Mouse (Mus musculus): ENCODE results near the gene Gstm4. TPM values are rescaled to one million over a fixed set of nuclear protein-coding genes. Genes with fewer than 3 reads are reported as not detected.
"Not testable (repeated sequence)": the region's sequence is repeated elsewhere in the genome, so short reads cannot be mapped to it uniquely, and the experiment has no call there.

The Gstm4 gene
- polyA plus RNA-seq, 1 experiment from 2014 or later = 12.1 TPM

GRCm38 (mm10) chr3:108002021-108002420 lies 42.7 kb downstream of the Gstm4 start:
- H3K9ac ChIP-seq = no peak overlapping the region
- 82% methylated on average over 8 of the region's 8 CpGs for WGBS
- H3K27me3 ChIP-seq = no peaks in the 10 kb centered on the region
- no peak overlapping the region for H3K27ac ChIP-seq
- no peak overlapping the region for H3K4me2 ChIP-seq (replicated peaks)
- no peak for ATAC-seq (ENCODE audit: low FRiP score)
- H3K36me3 ChIP-seq = no peaks in the 10 kb centered on the region
- H3K4me3 ChIP-seq = no peak overlapping the region
- H3K4me1 ChIP-seq = no peaks in the 10 kb centered on the region
- H3K9me3 ChIP-seq (replicated peaks) = no peaks in the 10 kb centered on the region

- H3K4me1 ChIP-seq = no peaks in the 10 kb centered on the region
- H3K27ac ChIP-seq = no peak overlapping the region
- no peak overlapping the region for H3K9ac ChIP-seq
- no peak overlapping the region for H3K4me2 ChIP-seq (replicated peaks)
- no peak overlapping the region for H3K4me3 ChIP-seq
- WGBS = 82% methylated on average over 3 of the region's 3 CpGs
- H3K36me3 ChIP-seq = no peaks in the 10 kb centered on the region
- ATAC-seq (ENCODE audit: low FRiP score) = no peak
- H3K27me3 ChIP-seq = no peaks in the 10 kb centered on the region
- no peaks in the 10 kb centered on the region for H3K9me3 ChIP-seq (replicated peaks)
These were observed 45.2 kb downstream of the Gstm4 start for GRCm38 (mm10) chr3:107999491-107999890.

GRCm38 (mm10) chr3:107998591-107998990 lies 46.1 kb downstream of the Gstm4 start:
- no peaks in the 10 kb centered on the region for H3K36me3 ChIP-seq
- no peaks in the 10 kb centered on the region for H3K27me3 ChIP-seq
- H3K9ac ChIP-seq = no peak overlapping the region
- H3K27ac ChIP-seq = no peak overlapping the region
- no peaks in the 10 kb centered on the region for H3K9me3 ChIP-seq (replicated peaks)
- no peak for ATAC-seq (ENCODE audit: low FRiP score)
- no peak overlapping the region for H3K4me2 ChIP-seq (replicated peaks)
- 92% methylated on average over 3 of the region's 3 CpGs for WGBS
- H3K4me1 ChIP-seq = no peaks in the 10 kb centered on the region
- H3K4me3 ChIP-seq = no peak overlapping the region

- no peak overlapping the region for H3K4me2 ChIP-seq (replicated peaks)
- H3K27ac ChIP-seq = no peak overlapping the region
- no peaks in the 10 kb centered on the region for H3K9me3 ChIP-seq (replicated peaks)
- no peak overlapping the region for H3K9ac ChIP-seq
- ATAC-seq (ENCODE audit: low FRiP score) = no peak
- H3K27me3 ChIP-seq = no peaks in the 10 kb centered on the region
- H3K36me3 ChIP-seq = no peaks in the 10 kb centered on the region
- WGBS = 75% methylated on average over 4 of the region's 4 CpGs
- no peak overlapping the region for H3K4me3 ChIP-seq
- no peaks in the 10 kb centered on the region for H3K4me1 ChIP-seq
These were observed 48.1 kb downstream of the Gstm4 start for GRCm38 (mm10) chr3:107996576-107996975.

- 78% methylated on average over 2 of the region's 2 CpGs for WGBS
- not testable (repeated sequence) for H3K9ac ChIP-seq; H3K27me3 ChIP-seq; H3K4me2 ChIP-seq (replicated peaks); ATAC-seq (ENCODE audit: low FRiP score); H3K36me3 ChIP-seq; H3K4me1 ChIP-seq; H3K27ac ChIP-seq; H3K9me3 ChIP-seq (replicated peaks); H3K4me3 ChIP-seq
These were observed 48.7 kb downstream of the Gstm4 start for GRCm38 (mm10) chr3:107995974-107996373.

Other genes with a start within 250 kb of the Gstm4 start
- gene Eps8l3, start 167.7 kb downstream of the Gstm4 start, polyA plus RNA-seq (2016; fragmentation: Nextera tagmentation; extraction: Ambion mirVana) = not detected in 2 replicates
- 203 and 230 TPM in 2 replicates for gene Gstm5, start 149.1 kb downstream of the Gstm4 start, polyA plus RNA-seq (2016; fragmentation: Nextera tagmentation; extraction: Ambion mirVana)
- gene Gstm7, start 113.1 kb downstream of the Gstm4 start, polyA plus RNA-seq (2016; fragmentation: Nextera tagmentation; extraction: Ambion mirVana) = 71.9 and 73.7 TPM in 2 replicates
- 6.2 and 7.9 TPM in 2 replicates for gene Gstm6, start 101.1 kb downstream of the Gstm4 start, polyA plus RNA-seq (2016; fragmentation: Nextera tagmentation; extraction: Ambion mirVana)
- gene Gstm3, start 75.6 kb downstream of the Gstm4 start, polyA plus RNA-seq (2016; fragmentation: Nextera tagmentation; extraction: Ambion mirVana) = not detected in 2 replicates
- gene Gstm2, start 58.4 kb downstream of the Gstm4 start, polyA plus RNA-seq (2016; fragmentation: Nextera tagmentation; extraction: Ambion mirVana) = 23.3 and 23.4 TPM in 2 replicates
- 24.1 and 26.8 TPM in 2 replicates for gene Gstm1, start 26.9 kb downstream of the Gstm4 start, polyA plus RNA-seq (2016; fragmentation: Nextera tagmentation; extraction: Ambion mirVana)
- 46.5 and 50.2 TPM in 2 replicates for gene Ampd2, start 41.8 kb upstream of the Gstm4 start, polyA plus RNA-seq (2016; fragmentation: Nextera tagmentation; extraction: Ambion mirVana)
- gene Gnat2, start 47.9 kb upstream of the Gstm4 start, polyA plus RNA-seq (2016; fragmentation: Nextera tagmentation; extraction: Ambion mirVana) = 0.33 and 0.37 TPM in 2 replicates
- 193 and 201 TPM in 2 replicates for gene Gnai3, start 101.3 kb upstream of the Gstm4 start, polyA plus RNA-seq (2016; fragmentation: Nextera tagmentation; extraction: Ambion mirVana)
- 0.72 and 1.2 TPM in 2 replicates for gene Gpr61, start 110.0 kb upstream of the Gstm4 start, polyA plus RNA-seq (2016; fragmentation: Nextera tagmentation; extraction: Ambion mirVana)
- 10.7 and 13.1 TPM in 2 replicates for gene Amigo1, start 141.4 kb upstream of the Gstm4 start, polyA plus RNA-seq (2016; fragmentation: Nextera tagmentation; extraction: Ambion mirVana)
- 5.0 and 5.6 TPM in 2 replicates for gene Cyb561d1, start 156.3 kb upstream of the Gstm4 start, polyA plus RNA-seq (2016; fragmentation: Nextera tagmentation; extraction: Ambion mirVana)
- 27.6 and 29.6 TPM in 2 replicates for gene Atxn7l2, start 166.0 kb upstream of the Gstm4 start, polyA plus RNA-seq (2016; fragmentation: Nextera tagmentation; extraction: Ambion mirVana)
- 0.58 and 0.72 TPM in 2 replicates for gene Sypl2, start 181.8 kb upstream of the Gstm4 start, polyA plus RNA-seq (2016; fragmentation: Nextera tagmentation; extraction: Ambion mirVana)
- gene Psma5, start 212.0 kb upstream of the Gstm4 start, polyA plus RNA-seq (2016; fragmentation: Nextera tagmentation; extraction: Ambion mirVana) = 205 and 218 TPM in 2 replicates
- 35.0 TPM in 2 replicates for gene Sort1, start 239.2 kb upstream of the Gstm4 start, polyA plus RNA-seq (2016; fragmentation: Nextera tagmentation; extraction: Ambion mirVana)